In the genomic region with DNA sequence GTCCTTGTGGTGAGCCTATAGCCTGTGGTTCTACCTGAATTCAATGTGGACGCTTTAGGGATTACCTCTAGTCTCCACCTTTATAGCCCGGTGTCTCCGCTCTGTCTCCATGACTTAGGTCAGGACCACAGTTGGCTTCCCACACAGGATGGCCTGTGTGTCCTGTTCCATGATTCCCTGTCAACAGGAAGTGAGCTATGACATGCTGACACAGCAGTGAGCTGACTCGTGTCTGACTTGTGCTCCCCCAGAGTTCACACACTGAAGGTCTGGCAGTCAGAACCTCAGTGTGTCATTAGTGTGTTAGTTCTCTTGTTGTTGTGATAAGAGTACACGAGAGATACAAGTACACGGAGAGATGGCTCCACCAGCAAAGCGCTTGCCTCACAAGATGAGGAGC, we compare ENCODE assay signal across 26 mouse cellular contexts. TPM values are rescaled to one million over a fixed set of nuclear protein-coding genes. Genes with fewer than 3 reads are reported as not detected.
DNase-seq lines count a peak whose midpoint lies in the region; ATAC-seq lines count a peak whose summit lies in the region.
"Had no signal": no experiment of that assay in that cellular context is flagged by ENCODE, and none has a peak within 500 bp of the region (broad histone marks: within the 10 kb centered on the region; RNA-seq: fewer than 3 reads in every experiment).

No protein-coding gene starts in this region.

- H3K4me3 ChIP-seq in midbrain, embryonic 11.5 days (ENCODE audit: low read depth, low read length) = no peak overlapping the region
- no peak overlapping the region for H3K4me3 ChIP-seq in midbrain, embryonic 15.5 days
- no peak overlapping the region for H3K4me3 ChIP-seq in brown adipose tissue, adult 24 weeks (ENCODE audit: insufficient read depth, low read depth, low read length)
- H3K4me3 ChIP-seq: embryonic facial prominence, embryonic 12.5 days; embryonic facial prominence, embryonic 15.5 days; heart, adult 2 months; heart, embryonic 10.5 days; heart, embryonic 13.5 days; hindbrain, embryonic 10.5 days; hindbrain, embryonic 13.5 days; intestine, embryonic 15.5 days had no signal

- no peak overlapping the region for H3K9ac ChIP-seq in midbrain, embryonic 11.5 days (ENCODE audit: low read length)
- no peak overlapping the region for H3K9ac ChIP-seq in midbrain, embryonic 15.5 days
- H3K9ac ChIP-seq: embryonic facial prominence, embryonic 12.5 days; embryonic facial prominence, embryonic 15.5 days; heart, embryonic 13.5 days; hindbrain, embryonic 13.5 days; intestine, embryonic 15.5 days had no signal

- ATAC-seq in midbrain, embryonic 11.5 days (ENCODE audit: low FRiP score) = no peak
- ATAC-seq in midbrain, embryonic 15.5 days (replicated peaks) = no peak
- ATAC-seq: activated CD4-positive, CD25-positive, alpha-beta regulatory T cell, adult 4 months; CD4-positive, CD25-positive, alpha-beta regulatory T cell, adult 4 months; forebrain, embryonic 16.5 days; hindbrain, embryonic 16.5 days; intestine, embryonic 15.5 days had no signal

- no peaks in the 10 kb centered on the region for H3K27me3 ChIP-seq in midbrain, embryonic 11.5 days (ENCODE audit: control insufficient read depth, insufficient read depth, low read length)
- no peaks in the 10 kb centered on the region for H3K27me3 ChIP-seq in midbrain, embryonic 15.5 days (replicated peaks)

- H3K36me3 ChIP-seq in midbrain, embryonic 11.5 days (ENCODE audit: control insufficient read depth, insufficient read depth, low read length) = no peaks in the 10 kb centered on the region
- H3K36me3 ChIP-seq in midbrain, embryonic 15.5 days (replicated peaks) = no peaks in the 10 kb centered on the region
- H3K36me3 ChIP-seq: embryonic facial prominence, embryonic 12.5 days; embryonic facial prominence, embryonic 15.5 days; heart, embryonic 10.5 days; heart, embryonic 13.5 days; hindbrain, embryonic 10.5 days; hindbrain, embryonic 13.5 days; intestine, embryonic 15.5 days had no signal

- DNase-seq in kidney, adult 9 months = peak; percentile 36
- no peak for DNase-seq in kidney, postnatal 14 days
- DNase-seq in midbrain, embryonic 11.5 days (ENCODE audit: low spot score, missing footprints) = peak; percentile 75
- DNase-seq in ovary, postnatal 14 days (ENCODE audit: low spot score) = no peak
- DNase-seq: adrenal gland, postnatal 10 days; adrenal gland, postnatal 36 days; cerebellum, adult 11 months; cerebellum, adult 2 months; cerebellum, adult 9-11 months; cerebellum, postnatal 25 days; gastrocnemius, postnatal 10 days; gastrocnemius, postnatal 36 days; heart, adult 2 months had no signal

- H3K4me1 ChIP-seq in midbrain, embryonic 11.5 days (ENCODE audit: control insufficient read depth, insufficient read depth, low read length) = no peaks in the 10 kb centered on the region
- H3K4me1 ChIP-seq in midbrain, embryonic 15.5 days = no peaks in the 10 kb centered on the region
- H3K4me1 ChIP-seq in brown adipose tissue, adult 24 weeks (ENCODE audit: control insufficient read depth, insufficient read depth, insufficient read length, low read length) = peaks cover 16% of the 10 kb centered on the region
- H3K4me1 ChIP-seq: embryonic facial prominence, embryonic 12.5 days; embryonic facial prominence, embryonic 15.5 days; heart, embryonic 13.5 days; hindbrain, embryonic 10.5 days; hindbrain, embryonic 13.5 days; intestine, embryonic 15.5 days had no signal

- H3K27ac ChIP-seq in midbrain, embryonic 11.5 days (ENCODE audit: low read depth, low read length) = no peak overlapping the region
- no peak overlapping the region for H3K27ac ChIP-seq in midbrain, embryonic 15.5 days
- peak overlapping the region; percentile 72 for H3K27ac ChIP-seq in brown adipose tissue, adult 24 weeks (replicated peaks; ENCODE audit: low read depth, low read length)
- H3K27ac ChIP-seq: embryonic facial prominence, embryonic 12.5 days; embryonic facial prominence, embryonic 15.5 days; heart, adult 2 months; heart, embryonic 10.5 days; heart, embryonic 13.5 days; hindbrain, embryonic 10.5 days; hindbrain, embryonic 13.5 days; intestine, embryonic 15.5 days had no signal

- H3K9me3 ChIP-seq in midbrain, embryonic 11.5 days (ENCODE audit: control insufficient read depth, low read length) = no peaks in the 10 kb centered on the region
- no peaks in the 10 kb centered on the region for H3K9me3 ChIP-seq in midbrain, embryonic 15.5 days
- H3K9me3 ChIP-seq: embryonic facial prominence, embryonic 12.5 days; embryonic facial prominence, embryonic 15.5 days; heart, embryonic 10.5 days; heart, embryonic 13.5 days; hindbrain, embryonic 10.5 days; hindbrain, embryonic 13.5 days; intestine, embryonic 15.5 days had no signal

- 86% methylated on average over 7 of the region's 7 CpGs for WGBS in midbrain, embryonic 11.5 days
- WGBS in midbrain, embryonic 15.5 days = 87% methylated on average over 7 of the region's 7 CpGs

- H3K4me2 ChIP-seq in midbrain, embryonic 11.5 days = no peak overlapping the region
- H3K4me2 ChIP-seq in midbrain, embryonic 15.5 days = no peak overlapping the region
- H3K4me2 ChIP-seq: embryonic facial prominence, embryonic 12.5 days; embryonic facial prominence, embryonic 15.5 days; heart, embryonic 13.5 days; hindbrain, embryonic 13.5 days; intestine, embryonic 15.5 days had no signal

RNA-seq across cellular contexts. Expression of a gene that starts 6.7 kb away (rescaled TPM):
- 0.36 and 0.51 TPM in 2 replicates for polyA plus RNA-seq in midbrain, embryonic 11.5 days (2014; fragmentation: Nextera tagmentation; extraction: Ambion mirVana)
- polyA plus RNA-seq in midbrain, embryonic 15.5 days (2015; fragmentation: Nextera tagmentation; extraction: Ambion mirVana) = 21.3 and 25.7 TPM in 2 replicates
- 4.6 and 7.5 TPM in 2 replicates for polyA plus RNA-seq in brown adipose tissue, adult 24 weeks (2012; ENCODE audit: insufficient read depth, insufficient read length, missing spikeins)

RNA-seq across cellular contexts. Expression of a gene that starts 11.2 kb away (rescaled TPM):
- polyA plus RNA-seq in midbrain, embryonic 11.5 days (2014; fragmentation: Nextera tagmentation; extraction: Ambion mirVana) = 2.3 and 3.2 TPM in 2 replicates
- 2.5 and 3.5 TPM in 2 replicates for polyA plus RNA-seq in midbrain, embryonic 15.5 days (2015; fragmentation: Nextera tagmentation; extraction: Ambion mirVana)
- 16.6 and 17.9 TPM in 2 replicates for polyA plus RNA-seq in brown adipose tissue, adult 24 weeks (2012; ENCODE audit: insufficient read depth, insufficient read length, missing spikeins)

Comparison
In these comparisons a context has a peak if more than half of its experiments do, and no peak if none do; other contexts are left out.
1. DNase-seq: peak in kidney, adult 9 months (single experiment) and midbrain, embryonic 11.5 days (single experiment); none in kidney, postnatal 14 days (single experiment) and ovary, postnatal 14 days (single experiment).